Mouse (Mus musculus): ENCODE results near the gene Ccser1.
"Not testable (repeated sequence)": the region's sequence is repeated elsewhere in the genome, so short reads cannot be mapped to it uniquely, and the experiment has no call there.

Ccser1 gene

GRCm38 (mm10) chr6:61225302-61225701 is 45.2 kb downstream of the Ccser1 start:
- peak; percentile 51 for DNase-seq (ENCODE audit: low read depth)

GRCm38 (mm10) chr6:61230058-61230718 is 50.1 kb downstream of the Ccser1 start:
- DNase-seq (ENCODE audit: low read depth) = no peak

- peak; percentile 79 for DNase-seq (ENCODE audit: low read depth)
Measured at GRCm38 (mm10) chr6:61233060-61233459, 52.9 kb downstream of the Ccser1 start.

- DNase-seq (ENCODE audit: low read depth) = peak; percentile 85
Measured at GRCm38 (mm10) chr6:61233548-61234187, 53.5 kb downstream of the Ccser1 start.

GRCm38 (mm10) chr6:61240618-61241017 is 60.5 kb downstream of the Ccser1 start:
- no peak for DNase-seq (ENCODE audit: low read depth)

GRCm38 (mm10) chr6:61242556-61242955 is 62.4 kb downstream of the Ccser1 start:
- peak; percentile 75 for DNase-seq (ENCODE audit: low read depth)

GRCm38 (mm10) chr6:61246523-61246922 is 66.4 kb downstream of the Ccser1 start:
- DNase-seq (ENCODE audit: low read depth) = no peak

GRCm38 (mm10) chr6:61247842-61248472 is 67.8 kb downstream of the Ccser1 start:
- no peak for DNase-seq (ENCODE audit: low read depth)

GRCm38 (mm10) chr6:61248700-61249099 is 68.6 kb downstream of the Ccser1 start:
- no peak for DNase-seq (ENCODE audit: low read depth)

- peak; percentile 61 for DNase-seq (ENCODE audit: low read depth)
Measured at GRCm38 (mm10) chr6:61251232-61251631, 71.1 kb downstream of the Ccser1 start.

GRCm38 (mm10) chr6:61252912-61253311 is 72.8 kb downstream of the Ccser1 start:
- no peak for DNase-seq (ENCODE audit: low read depth)

GRCm38 (mm10) chr6:61255874-61256273 is 75.8 kb downstream of the Ccser1 start:
- not testable (repeated sequence) for DNase-seq (ENCODE audit: low read depth)

GRCm38 (mm10) chr6:61258847-61259634 is 78.9 kb downstream of the Ccser1 start:
- no peak for DNase-seq (ENCODE audit: low read depth)

- DNase-seq (ENCODE audit: low read depth) = peak; percentile 40
Measured at GRCm38 (mm10) chr6:61261381-61261780, 81.3 kb downstream of the Ccser1 start.

GRCm38 (mm10) chr6:61262448-61262847 is 82.3 kb downstream of the Ccser1 start:
- DNase-seq (ENCODE audit: low read depth) = no peak

GRCm38 (mm10) chr6:61263291-61263690 is 83.2 kb downstream of the Ccser1 start:
- DNase-seq (ENCODE audit: low read depth) = no peak

GRCm38 (mm10) chr6:61271033-61271432 is 90.9 kb downstream of the Ccser1 start:
- no peak for DNase-seq (ENCODE audit: low read depth)

- DNase-seq (ENCODE audit: low read depth) = no peak
Measured at GRCm38 (mm10) chr6:61273430-61273829, 93.3 kb downstream of the Ccser1 start.

- DNase-seq (ENCODE audit: low read depth) = no peak
Measured at GRCm38 (mm10) chr6:61279506-61279905, 99.4 kb downstream of the Ccser1 start.

GRCm38 (mm10) chr6:61292927-61293326 is 112.8 kb downstream of the Ccser1 start:
- DNase-seq (ENCODE audit: low read depth) = no peak

GRCm38 (mm10) chr6:61295535-61295934 is 115.4 kb downstream of the Ccser1 start:
- DNase-seq (ENCODE audit: low read depth) = peak; percentile 81
